Mouse (Mus musculus): ENCODE data around the gene Bad.

- TF ChIP-seq CTCF (IDR thresholded peaks at IDR 0.05; ENCODE audit: low read depth) (no peak), EP300 (IDR thresholded peaks at IDR 0.05; ENCODE audit: low read depth) (no peak)
Measured at GRCm38 (mm10) chr19:6904846-6905245, 36.8 kb upstream of the Bad start.

Data from liver, embryonic 14.5 days (tissue).